Mouse (Mus musculus) ES-E14 (cell line): Measurements from ENCODE around the gene Trim56. TPM values are rescaled to one million over a fixed set of nuclear protein-coding genes. Genes with fewer than 3 reads are reported as not detected.

ENCODE experiments used
- DNase-seq: peaks from one replicate; pipeline ENCODE4 v3.0.0-alpha.2; 2013; ENCODE audit warnings: low read depth, low spot score
- H3K27ac ChIP-seq: 2 replicates; pipeline ENCODE4 v1.5.1; 2012; ENCODE audit warnings: low read depth, mild to moderate bottlenecking, low read length, moderate library complexity, mixed read lengths; ENCODE audit not compliant: poor library complexity, insufficient read depth, severe bottlenecking
- H3K36me3 ChIP-seq: 2 replicates; pipeline ENCODE4 v1.6.1; 2012; ENCODE audit warnings: mild to moderate bottlenecking, low read length, moderate library complexity, mixed read lengths; ENCODE audit not compliant: control insufficient read depth, poor library complexity, insufficient read depth, severe bottlenecking
- H3K4me1 ChIP-seq, 2 experiments: fragments of 150-350 bp in 1 of 2; sonication (generic) in 1 of 2; 2 replicates each; pipeline ENCODE4 v1.6.1; 2012; ENCODE audit warnings: low read length in 2 of 2, mild to moderate bottlenecking in 1 of 2, mixed read lengths in 1 of 2; ENCODE audit not compliant: control insufficient read depth in 2 of 2, insufficient read depth in 2 of 2, poor library complexity in 1 of 2
- H3K4me3 ChIP-seq, 2 experiments: fragments of 150-350 bp in 1 of 2; sonication (generic) in 1 of 2; 2 replicates each; pipeline ENCODE4 v1.5.1; 2012; ENCODE audit warnings: low read length in 2 of 2, low read depth in 1 of 2, mild to moderate bottlenecking in 1 of 2, mixed read lengths in 1 of 2; ENCODE audit not compliant: insufficient read depth in 1 of 2, poor library complexity in 1 of 2, severe bottlenecking in 1 of 2
- H3K9ac ChIP-seq: 2 replicates; pipeline ENCODE4 v1.6.1; 2012; ENCODE audit warnings: low read depth, mild to moderate bottlenecking, low read length, mixed read lengths; ENCODE audit not compliant: poor library complexity, insufficient read depth, severe bottlenecking
- H3K9me3 ChIP-seq: fragments of 150-350 bp; sonication (generic); 2 replicates; pipeline ENCODE4 v1.6.1; 2012; ENCODE audit warnings: low read depth, mild to moderate bottlenecking, low read length; ENCODE audit not compliant: control insufficient read depth, insufficient read depth
- CHD2 ChIP-seq: IDR thresholded peaks from 2 replicates; pipeline ENCODE4 v1.6.1; 2014; ENCODE audit warnings: mild to moderate bottlenecking, low read depth, low read length, inconsistent platforms
- HCFC1 ChIP-seq: IDR thresholded peaks from 2 replicates; pipeline ENCODE4 v1.6.1; 2012; ENCODE audit warnings: low read length, inconsistent platforms, borderline replicate concordance; ENCODE audit not compliant: insufficient read depth
- MAFK ChIP-seq: IDR thresholded peaks from 2 replicates; pipeline ENCODE4 v1.6.1; 2014; ENCODE audit warnings: mild to moderate bottlenecking, low read depth, low read length, inconsistent platforms; ENCODE audit not compliant: insufficient read depth
- ZC3H11A ChIP-seq: IDR thresholded peaks from 2 replicates; pipeline ENCODE4 v1.6.1; 2012; ENCODE audit warnings: low read depth, mild to moderate bottlenecking, inconsistent platforms, low read length, borderline replicate concordance
- ZNF384 ChIP-seq: IDR thresholded peaks from 2 replicates; pipeline ENCODE4 v1.6.1; 2012; ENCODE audit warnings: low read depth, low read length, inconsistent platforms
- in situ Hi-C, 2 experiments: fragments of 600-800 bp; cut with MboI; formaldehyde crosslinking; loops; one replicate each; pipeline ENCODE4 v1.15.1; 2025; ENCODE audit warnings: low sequenced_read_pairs in 2 of 2, inconsistent platforms in 1 of 2; ENCODE audit not compliant: unreplicated experiment in 2 of 2
- total RNA-seq: library from RNA; depleted of rRNA; stranded (reverse); fragments of 300-350 nt; gene quantifications from 2 replicates; pipeline ENCODE4 v1.2.3, GENCODE M21; 2012

The Trim56 gene
- total RNA-seq, 1 experiment = 5.3 TPM

DNA sequence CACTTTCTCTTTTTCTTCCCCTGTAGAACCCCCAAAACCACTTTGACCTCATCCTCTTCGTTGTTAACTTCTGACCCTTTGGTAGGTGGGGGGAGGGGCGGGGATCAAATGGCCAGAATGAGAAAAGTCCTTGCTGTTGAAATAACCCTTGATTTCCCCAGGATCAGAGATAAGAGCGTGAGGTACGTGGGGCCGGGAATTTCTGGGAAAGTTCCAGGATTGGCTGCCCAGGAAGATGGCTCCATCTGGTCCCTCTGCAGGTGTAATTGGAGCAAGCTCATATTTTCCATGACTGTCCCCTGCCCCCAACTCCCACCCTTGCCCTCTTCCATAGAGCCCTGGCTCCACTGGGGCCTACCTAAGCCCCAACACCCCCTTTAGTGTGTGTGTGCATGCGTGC is 40.3 kb downstream of the Trim56 start:
- no peaks in the 10 kb centered on the region for H3K36me3 ChIP-seq
- no peaks in the 10 kb centered on the region for H3K9me3 ChIP-seq
- TF ChIP-seq CHD2 (no peak), ZNF384 (no peak), HCFC1 (no peak), MAFK (no peak), ZC3H11A (no peak)
- no peak for DNase-seq
- H3K9ac ChIP-seq = no peak overlapping the region
- H3K4me3 ChIP-seq = no peak overlapping the region
- H3K4me1 ChIP-seq = peaks cover 5 to 47% of the 10 kb centered on the region in 2 experiments; a peak in 3 of 4 replicates
- no peak overlapping the region for H3K27ac ChIP-seq
- in situ Hi-C loops = no loop called here

DNA sequence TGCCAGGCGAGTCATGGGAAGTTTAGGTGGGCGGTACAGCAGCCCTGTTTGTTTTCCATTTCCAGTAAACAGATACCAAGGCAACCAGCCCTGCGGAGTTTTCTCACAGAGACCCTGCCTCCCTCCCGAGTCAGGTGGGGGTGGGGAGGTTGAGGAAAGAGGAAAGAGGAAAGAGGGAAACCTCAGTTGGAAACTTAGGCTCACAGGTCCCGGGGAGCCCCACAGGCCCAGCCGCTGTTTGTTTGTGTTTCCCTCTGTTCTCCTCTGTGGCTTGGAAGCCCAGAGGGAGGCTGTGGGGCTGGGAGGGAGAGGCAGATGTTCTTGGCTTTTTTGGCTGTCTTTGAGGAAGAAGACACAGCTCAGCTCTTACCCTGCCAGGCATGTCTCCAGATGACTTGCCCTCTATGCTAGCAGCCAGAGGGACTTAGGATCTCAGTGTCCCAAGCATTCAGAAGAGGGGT is 41.8 kb downstream of the Trim56 start:
- TF ChIP-seq MAFK = no peak
- TF ChIP-seq ZC3H11A = no peak
- TF ChIP-seq HCFC1 = no peak
- TF ChIP-seq CHD2 = no peak
- TF ChIP-seq ZNF384 = no peak
- H3K4me3 ChIP-seq = no peak overlapping the region
- H3K27ac ChIP-seq = peak overlapping the region; percentile 64; the same call in 1 of the 2 replicates
- peak overlapping the region; percentile 70 for H3K9ac ChIP-seq
- peaks cover 4 to 38% of the 10 kb centered on the region in 2 experiments; a peak in 3 of 4 replicates for H3K4me1 ChIP-seq
- DNase-seq = no peak
- no peaks in the 10 kb centered on the region for H3K9me3 ChIP-seq
- H3K36me3 ChIP-seq = 0 out of 2 replicates have a peak, but pooled peaks cover under 1% of the 10 kb centered on the region
- in situ Hi-C loops = no loop called here

DNA sequence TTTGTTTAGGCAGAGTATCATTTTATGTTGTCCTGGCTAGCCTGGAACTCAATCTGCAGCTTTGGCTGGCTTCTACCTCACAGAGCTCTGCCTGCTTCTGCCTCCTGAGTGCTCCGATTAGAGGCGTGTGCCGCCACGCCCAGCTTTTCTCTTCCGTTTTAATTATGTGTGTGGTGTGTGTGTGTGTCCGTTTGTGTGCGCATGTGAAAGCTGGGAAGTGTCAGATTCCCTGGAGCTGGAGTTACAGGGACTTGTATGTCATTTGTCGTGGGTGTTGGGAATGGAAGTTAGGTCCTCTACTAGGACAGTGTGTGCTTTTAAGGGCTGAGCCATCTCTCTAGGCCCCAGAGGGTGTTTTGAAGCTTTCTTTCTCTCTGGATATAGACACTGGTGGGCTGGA is 42.9 kb downstream of the Trim56 start:
- in situ Hi-C loops = no loop called here
- Histone ChIP-seq H3K36me3 (0 out of 2 replicates have a peak, but pooled peaks cover 3% of the 10 kb centered on the region), H3K27ac (peak overlapping the region; percentile 92), H3K4me3 (no peak overlapping the region), H3K4me1 (peaks cover 4 to 35% of the 10 kb centered on the region in 2 experiments; a peak in 3 of 4 replicates), H3K9me3 (no peaks in the 10 kb centered on the region), H3K9ac (no peak overlapping the region)
- no peak for TF ChIP-seq ZC3H11A
- TF ChIP-seq CHD2 = no peak
- TF ChIP-seq MAFK = no peak
- no peak for TF ChIP-seq HCFC1
- no peak for TF ChIP-seq ZNF384
- DNase-seq = no peak

- Histone ChIP-seq H3K36me3 (0 out of 2 replicates have a peak, but pooled peaks cover 3% of the 10 kb centered on the region), H3K27ac (peak within 1 kb of the TSS; percentile 92), H3K9ac (peak within 1 kb of the TSS; percentile 72; the same call in 1 of the 2 replicates), H3K4me3 (peak within 1 kb of the TSS; percentile 37 to 51; a peak in 3 of 4 replicates), H3K4me1 (peaks cover 4 to 35% of the 10 kb centered on the region in 2 experiments; a peak in 3 of 4 replicates), H3K9me3 (no peaks in the 10 kb centered on the region)
- in situ Hi-C loops = no loop called here
- TF ChIP-seq ZNF384 (no peak), HCFC1 (no peak), MAFK (no peak), CHD2 (0 out of 2 replicates have a peak, but pooled peaks have one; percentile 33), ZC3H11A (no peak)
- peak; percentile 71 for DNase-seq
Observed at GRCm38 (mm10) chr5:137072079-137072960, 43.7 kb downstream of the Trim56 start, which contains the start of gene Serpine1. TSS of gene Serpine1 (minus strand) at chr5:137072268.
